Mouse (Mus musculus): ENCODE measurements around the gene Prkab2. TPM values are rescaled to one million over a fixed set of nuclear protein-coding genes. Genes with fewer than 3 reads are reported as not detected.
A peak's percentile ranks its signal among the peaks of the same experiment; 100 is the strongest.

Gene Prkab2
- polyA plus RNA-seq, 1 experiment from 2014 or later = 9.9 TPM

DNA sequence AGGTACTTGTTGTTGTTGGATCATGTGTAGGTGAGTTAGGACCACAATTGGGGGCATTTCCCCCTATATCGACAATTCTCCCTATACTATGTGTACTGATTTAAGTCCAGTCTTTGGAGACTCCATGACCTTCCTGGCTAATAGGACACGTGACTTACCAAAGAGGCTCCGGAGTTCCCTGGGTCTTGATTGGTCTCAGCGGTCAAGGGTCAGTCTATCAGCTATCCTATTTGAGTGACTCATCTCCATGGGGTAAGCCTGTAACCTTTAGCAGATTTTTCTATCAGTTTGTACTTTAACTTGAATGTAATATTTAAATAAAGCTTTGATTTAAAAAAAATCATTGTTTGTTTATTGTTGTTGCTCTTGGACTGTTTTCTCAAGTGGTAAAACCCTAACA is 37.3 kb upstream of the Prkab2 start:
- WGBS = 77% methylated on average over 4 of the region's 4 CpGs
- H3K27ac ChIP-seq (replicated peaks; ENCODE audit: low read depth, low read length) = no peak overlapping the region
- ATAC-seq (ENCODE audit: low read depth) = no peak

DNA sequence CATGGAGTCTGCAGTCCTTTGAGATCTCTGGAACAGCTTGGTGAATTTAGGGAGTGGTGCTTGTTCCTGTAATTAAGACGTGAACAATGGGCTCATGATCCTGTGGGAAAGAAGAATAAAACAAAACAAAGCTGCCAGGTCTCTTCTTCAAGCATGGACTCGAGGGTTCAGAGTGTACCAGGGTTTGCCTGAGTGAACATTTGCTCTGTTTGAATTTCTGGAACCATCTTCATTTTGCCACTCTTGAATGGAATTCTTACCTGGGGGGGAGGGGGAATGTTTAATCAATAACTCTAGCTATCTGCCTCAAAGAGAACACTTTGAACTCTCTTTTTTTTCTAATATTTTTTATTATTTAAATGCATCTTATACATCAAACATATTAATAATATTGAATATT is 33.4 kb upstream of the Prkab2 start:
- H3K4me3 ChIP-seq (ENCODE audit: low read depth, low read length) = no peak overlapping the region
- 56% methylated on average over 2 of the region's 2 CpGs for WGBS
- ATAC-seq (ENCODE audit: low read depth) (no peak), DNase-seq (ENCODE audit: low spot score) (no peak)
- H3K27ac ChIP-seq (replicated peaks; ENCODE audit: low read depth, low read length) = no peak overlapping the region
- no peaks in the 10 kb centered on the region for H3K27me3 ChIP-seq (replicated peaks; ENCODE audit: control insufficient read depth, insufficient read depth, low read length)
- no peaks in the 10 kb centered on the region for H3K4me1 ChIP-seq (ENCODE audit: control insufficient read depth, insufficient read depth, low read length)
- no peak overlapping the region for H3K9ac ChIP-seq (ENCODE audit: low read depth, low read length)
- no peaks in the 10 kb centered on the region for H3K36me3 ChIP-seq (ENCODE audit: control insufficient read depth, insufficient read depth, low read length)
- H3K9me3 ChIP-seq (ENCODE audit: control insufficient read depth, low read length) = no peaks in the 10 kb centered on the region
- no peak overlapping the region for H3K4me2 ChIP-seq (ENCODE audit: low read depth, low read length)

More for the DNA sequence above, 37.3 kb upstream of the Prkab2 start:
- Histone ChIP-seq H3K9me3 (ENCODE audit: control insufficient read depth, low read length) (no peaks in the 10 kb centered on the region), H3K4me1 (ENCODE audit: control insufficient read depth, insufficient read depth, low read length) (no peaks in the 10 kb centered on the region), H3K4me2 (ENCODE audit: low read depth, low read length) (no peak overlapping the region), H3K4me3 (ENCODE audit: low read depth, low read length) (no peak overlapping the region), H3K9ac (ENCODE audit: low read depth, low read length) (no peak overlapping the region), H3K27me3 (replicated peaks; ENCODE audit: control insufficient read depth, insufficient read depth, low read length) (no peaks in the 10 kb centered on the region), H3K36me3 (ENCODE audit: control insufficient read depth, insufficient read depth, low read length) (no peaks in the 10 kb centered on the region)
- no peak for DNase-seq (ENCODE audit: low spot score)

DNA sequence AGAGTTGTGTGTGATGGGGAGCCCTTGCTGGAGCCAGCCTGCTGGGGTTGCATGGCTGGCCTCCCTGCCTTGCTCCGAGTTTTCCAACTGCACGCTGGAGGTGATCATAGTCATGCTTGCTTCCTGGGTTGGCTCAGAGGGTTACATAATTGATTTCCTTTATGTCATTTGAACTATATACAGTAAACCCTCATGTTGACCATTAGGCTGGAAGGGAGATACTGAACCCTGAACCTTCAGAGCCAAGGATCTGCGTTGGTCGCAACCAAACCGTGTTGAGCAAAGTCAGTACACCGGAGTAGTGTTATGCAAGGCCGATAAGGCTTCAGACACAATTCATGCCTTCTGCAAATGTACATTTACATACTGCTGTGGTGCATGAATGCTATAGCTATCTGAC is 30.1 kb upstream of the Prkab2 start:
- Histone ChIP-seq H3K4me1 (ENCODE audit: control insufficient read depth, insufficient read depth, low read length) (no peaks in the 10 kb centered on the region), H3K27ac (replicated peaks; ENCODE audit: low read depth, low read length) (no peak overlapping the region), H3K27me3 (replicated peaks; ENCODE audit: control insufficient read depth, insufficient read depth, low read length) (no peaks in the 10 kb centered on the region), H3K36me3 (ENCODE audit: control insufficient read depth, insufficient read depth, low read length) (no peaks in the 10 kb centered on the region), H3K4me3 (ENCODE audit: low read depth, low read length) (peak overlapping the region; percentile 44; the same call in 1 of the 2 replicates), H3K9ac (ENCODE audit: low read depth, low read length) (peak overlapping the region; percentile 39; the same call in 1 of the 2 replicates), H3K4me2 (ENCODE audit: low read depth, low read length) (peak overlapping the region; percentile 60), H3K9me3 (ENCODE audit: control insufficient read depth, low read length) (no peaks in the 10 kb centered on the region)
- WGBS = 82% methylated on average over 7 of the region's 7 CpGs
- DNase-seq (ENCODE audit: low spot score) (no peak), ATAC-seq (ENCODE audit: low read depth) (no peak)

DNA sequence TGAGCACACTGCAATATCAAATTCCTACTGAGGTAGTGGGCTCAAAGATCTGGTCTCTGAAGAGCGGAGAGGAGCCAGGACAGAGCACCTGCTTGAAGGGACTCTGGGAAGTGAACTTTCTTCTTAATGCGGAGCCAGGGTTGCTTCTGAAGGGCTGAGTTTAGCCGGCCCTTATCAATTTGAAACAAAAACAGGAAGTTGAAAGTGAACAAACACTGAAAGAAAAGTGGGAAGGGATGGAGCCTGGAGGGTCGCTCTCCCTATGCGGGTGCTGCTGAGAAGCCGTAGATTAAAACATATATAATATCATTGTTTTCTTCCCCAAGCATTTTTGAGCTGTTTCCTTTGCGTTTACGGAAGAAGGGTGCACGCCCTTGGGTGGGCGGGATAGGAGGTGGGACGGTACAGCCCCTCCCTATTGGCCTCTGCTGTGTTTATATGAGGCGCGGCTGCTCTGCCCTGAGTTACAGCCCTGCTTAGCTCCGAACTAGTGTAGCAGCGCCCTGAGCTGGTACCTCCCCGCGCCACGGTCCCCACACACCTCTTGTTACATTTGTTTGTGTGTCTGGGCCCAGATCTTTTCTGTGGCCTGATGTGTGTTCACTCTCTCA is 29.5 kb upstream of the Prkab2 start, which contains the start of gene Fmo5:
Gene Fmo5, plus strand, starts transcription at position 414 of the 611 bp plus-strand sequence.
- H3K4me1 ChIP-seq (ENCODE audit: control insufficient read depth, insufficient read depth, low read length) = no peaks in the 10 kb centered on the region
- 3% methylated on average over 18 of the region's 18 CpGs for WGBS
- H3K9ac ChIP-seq (ENCODE audit: low read depth, low read length) = peak within 1 kb of the TSS; percentile 39
- H3K9me3 ChIP-seq (ENCODE audit: control insufficient read depth, low read length) = no peaks in the 10 kb centered on the region
- H3K27me3 ChIP-seq (replicated peaks; ENCODE audit: control insufficient read depth, insufficient read depth, low read length) = no peaks in the 10 kb centered on the region
- H3K4me3 ChIP-seq (ENCODE audit: low read depth, low read length) = peak within 1 kb of the TSS; percentile 44
- DNase-seq (ENCODE audit: low spot score) = peak; percentile 75
- no peaks in the 10 kb centered on the region for H3K36me3 ChIP-seq (ENCODE audit: control insufficient read depth, insufficient read depth, low read length)
- ATAC-seq (ENCODE audit: low read depth) = peak; percentile 93
- no peak within 1 kb of the TSS for H3K27ac ChIP-seq (replicated peaks; ENCODE audit: low read depth, low read length)
- H3K4me2 ChIP-seq (ENCODE audit: low read depth, low read length) = peak within 1 kb of the TSS; percentile 60

DNA sequence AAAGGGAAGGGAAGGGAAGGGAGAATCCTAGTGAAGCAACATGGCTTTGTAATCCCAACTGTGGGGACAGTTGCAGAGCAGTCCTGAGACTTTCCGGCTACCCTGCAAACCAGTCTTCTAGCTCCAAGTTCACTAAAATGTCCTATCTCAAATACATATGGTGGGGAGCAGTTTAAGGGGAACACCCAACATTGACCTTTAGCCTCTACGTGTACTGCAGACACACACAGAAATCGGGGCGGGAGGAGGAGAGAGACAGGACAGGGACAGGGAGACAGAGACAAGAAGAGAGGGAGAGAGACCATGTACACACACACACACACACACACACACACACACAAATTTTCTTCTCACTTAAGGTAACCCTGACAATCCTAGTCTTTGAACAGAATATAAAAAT is 28.1 kb upstream of the Prkab2 start:
- no peaks in the 10 kb centered on the region for H3K9me3 ChIP-seq (ENCODE audit: control insufficient read depth, low read length)
- no peaks in the 10 kb centered on the region for H3K27me3 ChIP-seq (replicated peaks; ENCODE audit: control insufficient read depth, insufficient read depth, low read length)
- no peak overlapping the region for H3K4me2 ChIP-seq (ENCODE audit: low read depth, low read length)
- no peaks in the 10 kb centered on the region; the same call in 1 of the 2 replicates for H3K4me1 ChIP-seq (ENCODE audit: control insufficient read depth, insufficient read depth, low read length)
- H3K27ac ChIP-seq (replicated peaks; ENCODE audit: low read depth, low read length) = no peak overlapping the region
- no peak for ATAC-seq (ENCODE audit: low read depth)
- 84% methylated on average over 4 of the region's 4 CpGs for WGBS
- no peak overlapping the region for H3K4me3 ChIP-seq (ENCODE audit: low read depth, low read length)
- no peak overlapping the region for H3K9ac ChIP-seq (ENCODE audit: low read depth, low read length)
- H3K36me3 ChIP-seq (ENCODE audit: control insufficient read depth, insufficient read depth, low read length) = no peaks in the 10 kb centered on the region
- DNase-seq (ENCODE audit: low spot score) = no peak

DNA sequence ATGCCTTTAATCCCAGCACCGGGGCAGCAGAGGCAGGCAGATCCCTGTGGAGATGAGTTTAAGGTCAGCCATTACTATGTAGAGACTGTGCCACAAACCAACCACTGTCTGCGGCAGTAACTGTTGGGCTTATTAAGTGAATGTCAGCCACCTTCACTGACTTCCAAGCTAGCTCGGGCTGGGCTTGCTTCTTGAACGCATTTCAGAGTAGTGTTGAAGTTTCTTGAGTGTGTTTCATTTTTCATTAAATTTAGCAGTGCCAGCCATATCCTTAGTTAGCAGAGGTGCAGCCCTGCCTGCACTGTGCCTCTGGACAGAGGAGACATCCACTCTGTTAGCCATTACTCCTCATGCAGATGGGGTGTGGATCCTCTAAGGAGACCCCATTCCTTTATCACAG is 27.2 kb upstream of the Prkab2 start:
- Histone ChIP-seq H3K4me3 (ENCODE audit: low read depth, low read length) (no peak overlapping the region), H3K9me3 (ENCODE audit: control insufficient read depth, low read length) (no peaks in the 10 kb centered on the region), H3K9ac (ENCODE audit: low read depth, low read length) (no peak overlapping the region), H3K27me3 (replicated peaks; ENCODE audit: control insufficient read depth, insufficient read depth, low read length) (no peaks in the 10 kb centered on the region), H3K4me2 (ENCODE audit: low read depth, low read length) (no peak overlapping the region), H3K4me1 (ENCODE audit: control insufficient read depth, insufficient read depth, low read length) (no peaks in the 10 kb centered on the region; the same call in 1 of the 2 replicates), H3K36me3 (ENCODE audit: control insufficient read depth, insufficient read depth, low read length) (no peaks in the 10 kb centered on the region), H3K27ac (replicated peaks; ENCODE audit: low read depth, low read length) (no peak overlapping the region)
- 92% methylated on average over 4 of the region's 4 CpGs for WGBS
- ATAC-seq (ENCODE audit: low read depth) = no peak
- no peak for DNase-seq (ENCODE audit: low spot score)

DNA sequence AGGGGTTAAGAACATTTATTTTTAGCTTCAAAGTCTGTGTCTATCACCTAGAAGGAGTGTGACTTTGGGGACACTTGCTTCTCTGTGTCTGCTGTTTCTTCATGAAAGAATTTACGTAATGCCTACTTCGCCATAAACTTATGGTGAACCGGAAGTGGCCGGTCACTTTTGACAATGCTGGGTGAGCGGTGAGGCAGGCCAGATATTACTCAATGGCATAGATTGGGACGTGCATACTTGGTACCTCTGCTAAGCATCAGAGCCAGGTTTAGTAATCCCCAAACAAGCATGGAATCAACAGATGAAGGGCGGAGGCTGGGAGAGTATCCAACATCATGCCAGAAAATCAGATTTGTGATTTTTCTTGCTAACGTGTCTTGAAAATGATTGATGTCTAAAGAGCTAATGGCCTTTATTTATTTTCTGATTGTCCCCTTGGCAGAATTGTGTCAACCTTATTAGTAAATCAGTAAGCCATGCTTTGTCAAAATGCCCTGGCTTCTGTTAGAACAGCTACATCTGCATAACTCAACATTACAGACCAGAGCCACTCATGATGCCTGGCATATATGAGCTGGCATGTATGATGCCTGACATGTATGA is 26.6 kb upstream of the Prkab2 start:
- H3K4me3 ChIP-seq (ENCODE audit: low read depth, low read length) = no peak overlapping the region
- no peak overlapping the region for H3K27ac ChIP-seq (replicated peaks; ENCODE audit: low read depth, low read length)
- no peaks in the 10 kb centered on the region for H3K9me3 ChIP-seq (ENCODE audit: control insufficient read depth, low read length)
- H3K4me2 ChIP-seq (ENCODE audit: low read depth, low read length) = no peak overlapping the region
- H3K4me1 ChIP-seq (ENCODE audit: control insufficient read depth, insufficient read depth, low read length) = no peaks in the 10 kb centered on the region; the same call in 1 of the 2 replicates
- H3K9ac ChIP-seq (ENCODE audit: low read depth, low read length) = no peak overlapping the region
- no peak for DNase-seq (ENCODE audit: low spot score)
- no peaks in the 10 kb centered on the region for H3K36me3 ChIP-seq (ENCODE audit: control insufficient read depth, insufficient read depth, low read length)
- 85% methylated on average over 8 of the region's 8 CpGs for WGBS
- ATAC-seq (ENCODE audit: low read depth) = no peak
- no peaks in the 10 kb centered on the region for H3K27me3 ChIP-seq (replicated peaks; ENCODE audit: control insufficient read depth, insufficient read depth, low read length)

DNA sequence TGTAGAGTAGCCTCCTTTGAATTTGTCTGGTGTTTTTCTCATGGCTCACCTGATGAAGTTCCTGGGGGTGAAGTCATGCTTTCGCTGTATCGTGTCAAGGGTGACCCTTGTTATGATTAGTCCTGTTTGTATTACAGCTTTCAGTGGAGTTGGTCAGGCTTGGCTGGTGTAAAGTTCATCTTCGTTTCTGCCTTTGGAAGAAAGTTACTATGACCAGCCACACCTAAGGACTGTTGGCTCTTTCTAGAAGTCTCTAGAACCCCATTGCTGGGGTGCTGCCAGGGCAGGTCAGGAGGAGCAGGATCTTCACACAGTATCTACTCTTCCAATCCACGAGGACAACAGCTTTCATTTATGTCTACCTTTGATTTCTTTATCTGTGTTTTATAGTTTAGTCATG is 24.5 kb upstream of the Prkab2 start:
- Histone ChIP-seq H3K27me3 (replicated peaks; ENCODE audit: control insufficient read depth, insufficient read depth, low read length) (no peaks in the 10 kb centered on the region), H3K9ac (ENCODE audit: low read depth, low read length) (no peak overlapping the region), H3K36me3 (ENCODE audit: control insufficient read depth, insufficient read depth, low read length) (no peaks in the 10 kb centered on the region), H3K27ac (replicated peaks; ENCODE audit: low read depth, low read length) (no peak overlapping the region), H3K4me3 (ENCODE audit: low read depth, low read length) (no peak overlapping the region), H3K4me1 (ENCODE audit: control insufficient read depth, insufficient read depth, low read length) (no peaks in the 10 kb centered on the region; the same call in 1 of the 2 replicates), H3K4me2 (ENCODE audit: low read depth, low read length) (no peak overlapping the region), H3K9me3 (ENCODE audit: control insufficient read depth, low read length) (no peaks in the 10 kb centered on the region)
- ATAC-seq (ENCODE audit: low read depth) (no peak), DNase-seq (ENCODE audit: low spot score) (no peak)
- WGBS = 80% methylated on average over 4 of the region's 4 CpGs

DNA sequence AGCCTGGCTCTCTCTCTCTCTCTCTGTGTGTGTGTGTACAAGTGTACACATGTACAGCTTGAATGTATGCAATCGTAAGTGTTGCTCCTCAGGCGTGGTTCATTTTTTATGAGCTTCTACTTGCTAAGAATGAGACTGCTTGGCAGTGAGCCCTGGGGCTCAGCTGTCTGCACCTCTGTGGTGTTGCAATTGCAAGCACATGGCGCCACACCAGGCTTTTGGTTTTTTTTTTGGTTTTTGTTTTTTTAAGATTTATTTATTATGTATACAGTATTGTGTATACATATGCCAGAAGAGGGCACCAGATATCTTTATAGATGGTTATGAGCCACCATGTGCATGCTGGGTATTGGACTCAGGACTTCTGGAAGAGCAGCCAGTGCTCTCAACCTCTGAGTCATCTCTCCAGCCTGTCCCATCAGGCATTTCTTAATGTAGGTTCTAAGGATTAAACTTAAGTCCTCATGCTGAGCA is 23.7 kb upstream of the Prkab2 start:
- ATAC-seq (ENCODE audit: low read depth) (peak; percentile 57), DNase-seq (ENCODE audit: low spot score) (peak; percentile 89)
- H3K27ac ChIP-seq (replicated peaks; ENCODE audit: low read depth, low read length) = no peak overlapping the region
- H3K9me3 ChIP-seq (ENCODE audit: control insufficient read depth, low read length) = no peaks in the 10 kb centered on the region
- H3K27me3 ChIP-seq (replicated peaks; ENCODE audit: control insufficient read depth, insufficient read depth, low read length) = no peaks in the 10 kb centered on the region
- H3K36me3 ChIP-seq (ENCODE audit: control insufficient read depth, insufficient read depth, low read length) = no peaks in the 10 kb centered on the region
- H3K4me3 ChIP-seq (ENCODE audit: low read depth, low read length) = no peak overlapping the region
- 53% methylated on average over 3 of the region's 3 CpGs for WGBS
- no peak overlapping the region for H3K9ac ChIP-seq (ENCODE audit: low read depth, low read length)
- H3K4me2 ChIP-seq (ENCODE audit: low read depth, low read length) = no peak overlapping the region
- H3K4me1 ChIP-seq (ENCODE audit: control insufficient read depth, insufficient read depth, low read length) = no peaks in the 10 kb centered on the region; the same call in 1 of the 2 replicates
